Mouse (Mus musculus): ENCODE results near the gene Rps7. TPM values are rescaled to one million over a fixed set of nuclear protein-coding genes. Genes with fewer than 3 reads are reported as not detected.

Gene Rps7
- 1,297 TPM for polyA plus RNA-seq (2014; fragmentation: Illumina TruSeq; extraction: RNeasy Lipid Tissue Mini Kit (QIAGEN cat#74804); ENCODE audit: insufficient read depth, low read depth, low replicate concordance)

DNA sequence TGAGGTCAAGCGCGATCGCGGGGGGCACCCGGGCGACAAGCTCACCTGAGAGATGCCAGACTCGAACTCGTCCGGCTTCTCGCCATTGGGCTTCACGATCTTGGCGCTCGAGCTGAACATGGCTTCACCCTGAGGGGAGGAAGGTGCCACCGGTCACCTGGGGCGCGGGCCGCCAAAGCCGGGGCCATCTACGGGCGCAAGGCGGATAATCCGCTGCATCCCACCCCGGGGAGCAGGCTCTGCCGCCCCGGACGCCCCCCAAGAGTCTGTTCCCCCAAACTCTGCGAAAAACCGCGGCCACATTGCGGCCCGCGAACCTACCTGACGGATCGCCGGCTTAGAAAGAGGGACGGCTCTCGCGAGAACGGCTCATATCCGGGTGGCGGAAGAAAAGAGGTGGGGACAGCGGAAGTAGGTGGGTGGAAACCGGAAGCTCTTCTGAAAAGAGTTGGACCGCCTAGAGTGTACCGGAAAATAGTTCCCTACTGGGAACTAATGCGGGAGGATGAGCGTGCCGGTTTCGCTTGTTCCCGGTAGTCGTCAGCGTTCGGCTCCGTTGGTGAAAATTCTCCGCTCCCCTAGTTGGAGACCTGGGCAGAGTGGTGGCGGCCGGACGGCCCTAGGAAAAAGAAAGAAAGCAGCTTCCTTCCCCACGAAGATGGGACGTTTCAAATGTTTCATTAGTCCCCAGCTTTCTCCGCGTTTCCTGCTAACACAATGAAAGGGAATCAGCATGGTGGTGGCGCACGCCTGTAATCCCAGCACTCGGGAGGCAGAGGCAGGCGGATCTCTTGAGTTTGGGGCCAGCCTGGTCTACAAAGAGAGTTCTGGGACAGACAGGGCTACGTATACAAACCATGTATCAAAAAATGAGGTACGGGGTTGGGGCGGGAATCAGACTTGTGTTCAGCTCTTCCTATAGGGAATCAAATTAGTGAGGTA, at the start of gene Rps7:
Rps7 (minus strand) TSS at position 419 of the 942 bp plus-strand sequence.

DNA sequence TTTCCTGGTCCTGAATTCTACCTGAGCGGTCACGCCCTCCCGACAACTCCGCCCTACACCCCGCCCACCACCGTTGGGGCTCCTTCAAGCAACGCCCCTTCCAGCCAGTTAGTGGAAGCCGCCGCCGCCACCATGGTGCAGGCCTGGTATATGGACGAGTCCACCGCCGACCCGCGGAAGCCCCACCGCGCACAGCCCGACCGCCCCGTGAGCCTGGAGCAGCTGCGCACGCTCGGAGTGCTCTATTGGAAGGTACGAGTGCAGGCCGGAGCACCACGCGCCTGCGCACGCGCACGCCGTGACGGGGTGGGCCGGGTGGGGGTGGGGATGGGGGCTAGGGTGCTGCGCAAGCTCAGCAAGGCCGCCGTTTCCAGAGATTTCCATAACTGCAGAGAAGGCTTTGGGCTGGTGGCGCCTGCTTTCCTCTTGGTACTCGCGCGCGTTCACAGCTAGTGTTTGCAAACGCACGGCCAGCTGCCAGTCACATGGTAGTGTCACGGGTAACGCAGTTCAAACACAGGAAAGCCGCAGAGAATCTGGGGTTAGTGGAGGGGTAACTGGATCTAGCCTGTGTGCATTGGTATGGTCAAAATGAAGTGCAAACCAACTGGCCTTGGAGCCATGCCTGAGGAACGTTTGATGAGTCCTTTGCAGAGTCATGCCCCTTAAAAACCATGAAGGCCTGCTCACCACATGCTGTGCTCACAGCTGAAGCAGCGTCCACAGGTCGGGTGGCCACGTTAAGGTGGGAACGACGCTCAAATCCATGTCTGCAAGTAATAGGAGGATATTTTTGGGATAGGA, 39.6 kb upstream of the Rps7 start, which contains the start of gene Adi1:
Adi1 (plus strand) TSS at position 111 of the 804 bp plus-strand sequence.

DNA sequence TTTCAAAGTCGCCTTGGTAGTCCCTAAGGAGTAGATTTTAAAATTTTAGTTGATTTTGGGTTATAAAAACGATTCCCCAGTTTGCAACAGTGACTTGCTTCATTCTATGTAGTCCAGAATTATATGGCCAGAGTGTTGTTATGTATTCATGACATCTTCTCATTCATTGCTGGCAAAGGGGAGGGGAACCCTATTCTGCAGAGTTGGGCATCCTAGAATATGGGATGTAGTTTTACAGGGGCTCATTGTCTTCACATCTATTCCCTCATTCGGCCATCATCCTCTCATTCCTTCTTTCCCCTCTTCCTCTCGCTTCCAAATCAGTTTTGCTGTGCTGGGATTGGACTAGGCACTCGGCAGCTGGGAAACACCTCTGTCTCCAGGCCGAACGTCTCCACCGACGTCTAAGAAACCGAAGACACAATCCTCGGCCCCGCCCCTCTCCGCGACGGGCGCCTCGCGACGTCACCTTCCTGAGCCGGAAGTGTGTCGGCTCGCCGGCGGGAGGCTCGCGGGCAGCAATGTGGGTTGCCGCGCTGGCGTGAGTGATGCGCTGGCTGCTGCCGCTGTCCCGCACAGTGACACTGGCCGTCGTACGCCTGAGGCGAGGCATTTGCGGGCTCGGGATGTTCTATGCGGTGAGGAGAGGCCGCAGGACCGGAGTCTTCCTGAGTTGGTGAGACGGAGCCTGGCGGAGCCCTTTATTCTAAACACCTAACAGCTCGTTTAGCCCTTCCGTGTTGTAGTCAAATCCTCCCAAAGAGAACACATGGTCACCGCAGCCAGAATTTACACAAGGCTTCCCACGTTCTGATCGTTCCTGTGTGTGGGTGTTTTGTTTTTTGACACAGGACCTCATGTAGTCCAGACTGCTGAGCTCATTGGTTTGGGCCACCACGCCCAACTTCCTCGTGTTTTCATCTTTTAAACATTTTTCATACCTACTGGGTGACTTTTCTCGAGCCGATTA, 13.7 kb upstream of the Rps7 start, which contains the start of gene Rnaseh1:
Rnaseh1 (plus strand) TSS at position 462 of the 970 bp plus-strand sequence.

DNA sequence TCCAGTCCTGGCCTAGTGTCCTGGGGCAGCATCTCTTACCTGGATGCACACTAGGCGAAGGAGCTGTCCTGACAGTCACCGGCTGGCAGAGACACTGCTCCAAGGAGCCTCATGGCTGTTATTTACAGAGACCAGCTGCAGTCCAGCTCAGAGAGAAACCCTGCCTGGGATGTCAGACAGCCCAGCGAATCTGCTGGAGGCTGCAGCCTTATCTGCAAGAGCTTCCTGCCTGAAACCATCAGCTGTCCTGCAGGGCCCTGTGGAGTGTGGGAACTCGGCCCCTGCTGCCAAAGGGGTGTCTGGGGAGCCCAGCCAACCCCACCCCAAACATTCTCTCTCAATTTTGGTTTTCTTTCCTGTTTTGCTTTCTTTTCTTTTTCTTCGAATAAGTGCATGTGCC, 12.6 kb downstream of the Rps7 start, which contains the start of gene Colec11:
Colec11 (minus strand) TSS at position 183 of the 400 bp plus-strand sequence.

DNA sequence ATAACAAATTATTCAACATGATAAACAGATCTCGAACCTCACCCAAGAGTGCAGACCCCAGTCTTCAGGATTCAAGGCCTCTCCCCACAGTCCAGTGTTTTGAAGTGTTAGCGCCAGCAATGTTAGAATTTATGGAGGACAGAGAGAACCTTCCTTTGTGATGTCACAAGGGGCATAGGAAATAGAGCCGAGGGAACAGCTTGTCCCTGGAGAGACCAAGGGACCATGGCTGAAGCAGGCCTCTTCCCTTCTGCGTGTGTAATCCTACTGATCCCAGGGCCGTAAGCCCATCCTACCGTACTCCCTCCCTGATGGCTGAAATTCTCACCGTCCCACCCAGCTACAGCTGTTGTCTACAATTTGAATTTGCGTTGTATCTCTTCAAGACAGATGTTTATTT, 53.3 kb downstream of the Rps7 start, which contains the start of gene Allc:
Allc (minus strand) TSS at position 101 of the 400 bp plus-strand sequence.

Other genes with a start within 250 kb of the Rps7 start
- not detected for gene Dcdc2c, start 83.6 kb downstream of the Rps7 start, polyA plus RNA-seq (2014; fragmentation: Illumina TruSeq; extraction: RNeasy Lipid Tissue Mini Kit (QIAGEN cat#74804); ENCODE audit: insufficient read depth, low read depth, low replicate concordance)
- gene Allc, start 53.4 kb downstream of the Rps7 start, polyA plus RNA-seq (2014; fragmentation: Illumina TruSeq; extraction: RNeasy Lipid Tissue Mini Kit (QIAGEN cat#74804); ENCODE audit: insufficient read depth, low read depth, low replicate concordance), result not detected
- 1.2 TPM for gene Colec11, start 12.6 kb downstream of the Rps7 start, polyA plus RNA-seq (2014; fragmentation: Illumina TruSeq; extraction: RNeasy Lipid Tissue Mini Kit (QIAGEN cat#74804); ENCODE audit: insufficient read depth, low read depth, low replicate concordance)
- gene Rnaseh1, start 13.6 kb upstream of the Rps7 start, polyA plus RNA-seq (2014; fragmentation: Illumina TruSeq; extraction: RNeasy Lipid Tissue Mini Kit (QIAGEN cat#74804); ENCODE audit: insufficient read depth, low read depth, low replicate concordance), result 15.6 TPM
- 37.8 TPM for gene Adi1, start 39.3 kb upstream of the Rps7 start, polyA plus RNA-seq (2014; fragmentation: Illumina TruSeq; extraction: RNeasy Lipid Tissue Mini Kit (QIAGEN cat#74804); ENCODE audit: insufficient read depth, low read depth, low replicate concordance)
- 10.5 TPM for gene Trappc12, start 114.5 kb upstream of the Rps7 start, polyA plus RNA-seq (2014; fragmentation: Illumina TruSeq; extraction: RNeasy Lipid Tissue Mini Kit (QIAGEN cat#74804); ENCODE audit: insufficient read depth, low read depth, low replicate concordance)
- 13.8 TPM for gene Eipr1, start 115.8 kb upstream of the Rps7 start, polyA plus RNA-seq (2014; fragmentation: Illumina TruSeq; extraction: RNeasy Lipid Tissue Mini Kit (QIAGEN cat#74804); ENCODE audit: insufficient read depth, low read depth, low replicate concordance)

Data from lung, adult 10 weeks (tissue).